Mouse (Mus musculus) midbrain, embryonic 12.5 days (tissue): ENCODE measurements around the gene Tmprss9. TPM values are rescaled to one million over a fixed set of nuclear protein-coding genes. Genes with fewer than 3 reads are reported as not detected.

ENCODE experiments used
- ATAC-seq: fragments of 200-750 bp; cut with Nextera tagmentation; 2 replicates; pipeline ENCODE4 v1.8.0; 2017; ENCODE audit warnings: low read depth, moderate TSS enrichment, moderate library complexity; ENCODE audit not compliant: low FRiP score
- H3K27ac ChIP-seq: fragments of 300-500 bp; sonication (generic); replicated peaks from 2 replicates; pipeline ENCODE4 v1.5.1; 2016; ENCODE audit warnings: mild to moderate bottlenecking
- H3K27me3 ChIP-seq: fragments of 300-500 bp; sonication (generic); 2 replicates; pipeline ENCODE4 v1.6.1; 2016; ENCODE audit warnings: mild to moderate bottlenecking
- H3K36me3 ChIP-seq: fragments of 300-500 bp; sonication (generic); 2 replicates; pipeline ENCODE4 v1.6.1; 2016
- H3K4me1 ChIP-seq: fragments of 300-500 bp; sonication (generic); 2 replicates; pipeline ENCODE4 v1.6.1; 2016
- H3K4me2 ChIP-seq: fragments of 300-500 bp; sonication (generic); replicated peaks from 2 replicates; pipeline ENCODE4 v1.6.1; 2016; ENCODE audit warnings: mild to moderate bottlenecking, moderate library complexity
- H3K4me3 ChIP-seq: fragments of 300-500 bp; sonication (generic); 2 replicates; pipeline ENCODE4 v1.5.1; 2016; ENCODE audit warnings: mild to moderate bottlenecking
- H3K9ac ChIP-seq: fragments of 300-500 bp; sonication (generic); replicated peaks from 2 replicates; pipeline ENCODE4 v1.6.1; 2016; ENCODE audit warnings: mild to moderate bottlenecking, moderate library complexity
- H3K9me3 ChIP-seq: fragments of 300-500 bp; sonication (generic); 2 replicates; pipeline ENCODE4 v1.6.1; 2016; ENCODE audit warnings: mild to moderate bottlenecking
- WGBS: fragments of 180-500 bp; shearing (Covaris S2); methylation state at CpG from one replicate; pipeline ENCODE4 v1.1.7; 2016; 5-methylcytosine and 5-hydroxymethylcytosine counted together
- polyA plus RNA-seq: library from polyadenylated mRNA; unstranded; fragments of >200 nt; fragmentation: Nextera tagmentation; extraction: Ambion mirVana; gene quantifications from 2 replicates; pipeline ENCODE4 v1.2.1, GENCODE M21; 2016

Tmprss9 gene
- polyA plus RNA-seq, 1 experiment from 2014 or later = 0.08 TPM

DNA sequence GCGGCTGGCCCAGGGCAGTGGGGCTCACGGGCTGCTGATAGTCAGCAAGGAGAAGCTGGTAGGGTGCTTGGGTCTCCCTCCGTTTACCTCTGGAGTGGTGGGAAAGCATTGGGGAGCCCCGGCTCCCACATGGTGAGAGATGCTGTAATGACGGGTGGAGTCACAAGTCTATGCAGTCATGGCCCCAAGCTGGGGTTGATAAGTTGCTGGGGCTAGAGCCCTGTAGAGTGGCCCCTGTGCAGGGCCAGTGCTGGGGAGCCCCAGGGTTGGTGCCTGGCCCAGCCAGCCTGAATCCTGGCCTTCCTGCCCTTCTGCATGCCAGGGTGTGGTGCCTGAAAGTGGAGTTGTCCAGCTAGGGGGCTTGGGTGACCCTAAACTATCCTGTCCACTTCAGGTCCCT is 9.3 kb upstream of the Tmprss9 start:
- H3K4me2 ChIP-seq = no peak overlapping the region
- no peak for ATAC-seq
- H3K27me3 ChIP-seq = no peaks in the 10 kb centered on the region
- H3K9ac ChIP-seq = no peak overlapping the region
- H3K9me3 ChIP-seq = no peaks in the 10 kb centered on the region
- no peak overlapping the region for H3K4me3 ChIP-seq
- peaks cover 8% of the 10 kb centered on the region for H3K4me1 ChIP-seq
- H3K36me3 ChIP-seq = peaks cover 57% of the 10 kb centered on the region
- no peak overlapping the region for H3K27ac ChIP-seq
- WGBS = 92% methylated on average over 5 of the region's 5 CpGs

DNA sequence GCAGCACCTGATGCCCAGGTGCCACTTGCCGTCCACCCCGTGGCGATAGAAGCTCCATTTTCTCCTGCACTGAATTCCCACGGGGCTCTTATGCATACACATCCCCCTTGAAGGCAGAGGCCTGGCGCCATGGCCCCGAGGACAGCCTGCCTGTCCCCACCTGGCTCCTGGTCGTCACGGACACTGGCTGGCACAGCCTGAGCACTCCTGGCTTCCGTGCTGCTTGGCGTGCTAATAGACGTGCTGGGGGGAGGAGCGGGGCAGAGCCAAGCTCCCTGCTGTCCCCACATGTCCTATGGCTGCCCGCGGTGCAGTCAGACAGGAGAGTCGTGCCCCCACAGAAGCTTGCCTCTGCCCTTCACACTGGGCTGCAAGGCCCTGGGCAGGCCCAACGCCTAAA is 7.2 kb upstream of the Tmprss9 start:
- H3K4me2 ChIP-seq = no peak overlapping the region
- peaks cover 70% of the 10 kb centered on the region for H3K36me3 ChIP-seq
- no peak overlapping the region for H3K27ac ChIP-seq
- no peaks in the 10 kb centered on the region for H3K4me1 ChIP-seq
- H3K4me3 ChIP-seq = no peak overlapping the region
- H3K9ac ChIP-seq = no peak overlapping the region
- H3K27me3 ChIP-seq = no peaks in the 10 kb centered on the region
- ATAC-seq = no peak
- H3K9me3 ChIP-seq = no peaks in the 10 kb centered on the region
- 93% methylated on average over 16 of the region's 16 CpGs for WGBS

DNA sequence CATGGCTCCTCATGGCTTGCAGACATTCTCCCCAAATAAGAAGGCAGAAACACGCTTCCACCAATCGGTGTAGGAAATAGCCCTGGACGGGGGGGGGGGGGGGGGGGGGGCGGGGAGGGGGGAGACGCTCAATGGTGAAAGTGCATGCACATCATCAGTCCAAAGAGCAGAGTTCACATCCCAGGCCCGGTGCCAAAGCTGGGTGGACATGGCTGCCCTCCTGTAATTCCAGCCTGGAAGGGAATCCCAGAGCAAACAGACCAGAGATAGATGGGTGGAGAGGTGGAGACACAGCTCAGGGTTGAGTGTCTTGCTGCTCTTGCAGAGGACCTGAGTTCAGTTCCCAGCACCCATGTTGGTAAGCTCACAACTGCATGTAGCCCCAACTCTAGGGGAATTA is 655 bp upstream of the Tmprss9 start:
- peaks cover 23% of the 10 kb centered on the region for H3K36me3 ChIP-seq
- H3K4me2 ChIP-seq = no peak overlapping the region
- H3K27me3 ChIP-seq = peaks cover 8% of the 10 kb centered on the region; the same call in 1 of the 2 replicates
- no peaks in the 10 kb centered on the region for H3K9me3 ChIP-seq
- no peak overlapping the region for H3K4me3 ChIP-seq
- H3K9ac ChIP-seq = no peak overlapping the region
- 0 out of 2 replicates have a peak, but pooled peaks cover 2% of the 10 kb centered on the region for H3K4me1 ChIP-seq
- WGBS = 72% methylated on average over 3 of the region's 6 CpGs
- no peak for ATAC-seq
- H3K27ac ChIP-seq = no peak overlapping the region

DNA sequence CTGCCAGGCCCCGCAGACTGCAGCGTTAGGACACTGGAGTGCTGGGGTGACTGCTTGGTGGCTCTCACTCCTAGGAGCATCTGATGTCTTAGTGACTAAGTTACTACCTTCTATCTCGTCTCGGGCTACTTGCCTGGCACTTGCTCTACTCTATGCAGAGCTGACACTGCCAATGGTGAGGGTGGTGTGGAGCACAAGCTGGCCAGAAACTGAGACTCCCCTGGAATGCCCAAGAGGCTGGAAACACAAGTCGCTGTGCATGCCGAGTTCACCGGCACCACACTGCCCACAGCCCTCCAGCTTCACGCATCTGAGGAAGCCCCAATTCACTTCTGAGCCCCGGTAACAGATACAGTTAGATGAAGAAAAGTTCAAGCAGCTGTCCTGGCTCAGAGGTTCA is 2.4 kb downstream of the Tmprss9 start:
- H3K9ac ChIP-seq = no peak overlapping the region; the same call in 1 of the 2 replicates
- WGBS = 81% methylated on average over 9 of the region's 9 CpGs

DNA sequence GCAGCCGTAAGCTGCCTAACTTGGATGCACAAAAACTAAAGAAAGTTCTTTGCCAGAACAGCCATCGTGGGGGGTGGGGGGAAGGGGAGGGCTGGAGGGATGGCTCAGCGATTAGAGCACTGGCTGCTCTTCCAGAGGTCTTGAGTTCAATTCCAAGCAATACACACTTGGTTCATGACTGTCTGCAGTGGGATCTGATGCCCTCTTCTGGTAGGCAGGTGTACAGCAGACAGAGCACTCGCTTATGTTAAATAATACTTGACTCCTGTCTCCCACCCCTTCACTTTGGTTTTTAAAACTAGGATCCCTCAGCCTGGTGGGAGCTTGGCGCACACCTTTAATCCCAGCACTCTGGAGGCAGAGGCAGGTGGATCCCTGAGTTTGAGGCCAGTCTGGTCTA is 4.4 kb downstream of the Tmprss9 start:
- H3K4me2 ChIP-seq = no peak overlapping the region
- no peak overlapping the region for H3K27ac ChIP-seq
- ATAC-seq = peak; percentile 51; the same call in 1 of the 2 replicates
- WGBS = 28% methylated on average over 5 of the region's 5 CpGs
- no peak overlapping the region for H3K4me3 ChIP-seq
- no peaks in the 10 kb centered on the region for H3K36me3 ChIP-seq
- H3K9ac ChIP-seq = no peak overlapping the region; the same call in 1 of the 2 replicates
- peaks cover 12% of the 10 kb centered on the region for H3K27me3 ChIP-seq
- 0 out of 2 replicates have a peak, but pooled peaks cover 2% of the 10 kb centered on the region for H3K4me1 ChIP-seq
- H3K9me3 ChIP-seq = no peaks in the 10 kb centered on the region

More for the DNA sequence above, 2.4 kb downstream of the Tmprss9 start:
- Histone ChIP-seq H3K36me3 (no peaks in the 10 kb centered on the region), H3K27ac (no peak overlapping the region), H3K4me3 (no peak overlapping the region), H3K4me2 (no peak overlapping the region), H3K4me1 (0 out of 2 replicates have a peak, but pooled peaks cover 2% of the 10 kb centered on the region), H3K27me3 (peaks cover 8% of the 10 kb centered on the region; the same call in 1 of the 2 replicates), H3K9me3 (no peaks in the 10 kb centered on the region)
- no peak for ATAC-seq

DNA sequence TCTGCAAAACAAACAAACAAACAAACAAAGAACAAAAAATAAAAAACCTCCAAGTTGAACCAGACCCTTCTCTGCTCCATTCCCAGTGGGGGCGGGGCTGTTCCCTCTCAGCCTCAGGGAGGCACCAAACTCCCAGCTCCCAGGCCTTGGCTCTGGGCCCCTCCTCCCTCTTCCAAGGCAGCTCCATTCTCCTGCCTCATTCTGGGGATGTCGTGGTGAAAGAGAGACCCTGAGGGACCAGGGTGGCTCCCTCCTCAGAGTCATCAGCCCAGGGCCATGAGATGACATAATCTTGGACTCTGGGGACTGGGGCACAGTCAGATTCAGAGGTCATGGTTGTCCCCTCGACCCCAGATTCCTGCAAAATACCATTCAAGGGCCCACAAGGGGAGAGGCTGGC is 4.9 kb downstream of the Tmprss9 start:
- WGBS = 28% methylated on average over 3 of the region's 3 CpGs
- ATAC-seq = 0 out of 2 replicates have a peak, but pooled peaks have one; percentile 12
- no peak overlapping the region; the same call in 1 of the 2 replicates for H3K9ac ChIP-seq

DNA sequence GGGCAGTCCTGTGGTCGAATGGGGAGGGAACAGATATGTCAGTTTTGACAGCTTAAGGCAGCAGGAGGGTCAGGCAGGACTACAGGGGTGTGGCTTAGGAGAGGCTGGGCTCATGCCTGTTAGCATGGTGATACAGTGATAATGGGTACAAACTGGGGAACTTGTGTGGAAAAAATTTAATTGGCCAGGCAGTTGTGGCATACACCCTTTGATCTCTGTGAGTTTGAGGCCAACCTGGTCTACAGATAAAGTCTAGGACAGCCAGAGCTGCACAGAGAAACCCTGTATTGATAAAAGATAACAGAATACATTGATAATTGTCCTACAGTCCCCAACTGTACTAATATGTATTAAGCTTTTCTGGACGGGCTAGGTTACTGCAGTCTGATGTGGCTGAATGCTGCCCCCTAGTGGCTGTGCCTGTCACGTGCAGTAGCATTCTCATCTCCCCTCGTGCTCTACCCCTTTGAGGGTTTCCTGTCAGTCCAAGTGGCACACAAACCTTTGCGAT is 8.5 kb downstream of the Tmprss9 start:
- Histone ChIP-seq H3K27me3 (peaks cover 7% of the 10 kb centered on the region), H3K9me3 (no peaks in the 10 kb centered on the region), H3K4me2 (no peak overlapping the region), H3K9ac (no peak overlapping the region), H3K4me1 (no peaks in the 10 kb centered on the region), H3K27ac (no peak overlapping the region), H3K36me3 (no peaks in the 10 kb centered on the region), H3K4me3 (no peak overlapping the region)
- WGBS = 24% methylated on average over 5 of the region's 5 CpGs
- ATAC-seq = 0 out of 2 replicates have a peak, but pooled peaks have one; percentile 44

More for the DNA sequence above, 4.9 kb downstream of the Tmprss9 start:
- H3K4me3 ChIP-seq = no peak overlapping the region
- H3K4me1 ChIP-seq = 0 out of 2 replicates have a peak, but pooled peaks cover 2% of the 10 kb centered on the region
- no peaks in the 10 kb centered on the region for H3K9me3 ChIP-seq
- H3K4me2 ChIP-seq = no peak overlapping the region
- no peak overlapping the region for H3K27ac ChIP-seq
- peaks cover 9% of the 10 kb centered on the region for H3K27me3 ChIP-seq
- H3K36me3 ChIP-seq = no peaks in the 10 kb centered on the region

DNA sequence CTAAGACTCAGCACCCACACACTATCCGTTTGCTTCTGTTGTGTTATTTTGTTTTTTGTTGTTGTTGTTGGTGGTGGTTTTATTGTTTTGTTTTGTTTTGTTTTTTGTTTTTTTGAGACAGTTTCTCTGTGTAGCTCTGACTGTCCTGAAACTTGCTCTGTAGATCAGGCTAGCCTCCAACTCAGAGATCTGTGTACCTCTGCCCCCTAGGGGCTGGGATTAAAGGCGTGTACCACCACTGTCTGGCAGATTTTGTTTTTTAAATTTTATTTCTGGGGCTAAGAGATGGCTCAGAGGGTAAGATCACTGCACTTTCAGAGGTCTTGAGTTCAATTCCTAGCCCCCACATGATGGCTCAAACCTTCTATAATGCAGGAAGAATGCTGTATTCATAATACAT is 9.3 kb downstream of the Tmprss9 start:
- WGBS = 78% methylated on average over 2 of the region's 2 CpGs
- Histone ChIP-seq H3K27me3 (peaks cover 7% of the 10 kb centered on the region), H3K36me3 (no peaks in the 10 kb centered on the region), H3K4me3 (no peak overlapping the region), H3K4me1 (no peaks in the 10 kb centered on the region), H3K9ac (no peak overlapping the region), H3K4me2 (no peak overlapping the region), H3K9me3 (no peaks in the 10 kb centered on the region), H3K27ac (no peak overlapping the region)
- ATAC-seq = no peak

DNA sequence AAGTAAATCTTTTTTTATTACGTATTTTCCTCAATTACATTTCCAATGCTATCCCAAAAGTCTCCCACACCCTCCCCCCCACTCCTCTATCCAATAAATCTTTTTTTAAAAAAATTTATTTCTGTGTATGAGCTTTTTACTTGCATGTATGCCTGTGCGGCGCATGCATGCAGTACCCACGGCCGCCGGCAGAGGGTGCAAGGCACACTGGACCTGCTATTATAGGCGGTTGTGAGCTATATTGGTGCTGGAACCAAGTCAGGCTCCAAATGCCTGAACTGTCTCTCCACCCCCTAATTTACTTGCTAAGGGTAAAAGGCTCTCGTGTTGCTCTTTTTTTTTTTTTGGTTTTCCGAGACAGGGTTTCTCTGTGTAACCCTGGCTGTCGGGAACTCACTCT is 9.7 kb downstream of the Tmprss9 start:
- H3K4me1 ChIP-seq = no peaks in the 10 kb centered on the region

DNA sequence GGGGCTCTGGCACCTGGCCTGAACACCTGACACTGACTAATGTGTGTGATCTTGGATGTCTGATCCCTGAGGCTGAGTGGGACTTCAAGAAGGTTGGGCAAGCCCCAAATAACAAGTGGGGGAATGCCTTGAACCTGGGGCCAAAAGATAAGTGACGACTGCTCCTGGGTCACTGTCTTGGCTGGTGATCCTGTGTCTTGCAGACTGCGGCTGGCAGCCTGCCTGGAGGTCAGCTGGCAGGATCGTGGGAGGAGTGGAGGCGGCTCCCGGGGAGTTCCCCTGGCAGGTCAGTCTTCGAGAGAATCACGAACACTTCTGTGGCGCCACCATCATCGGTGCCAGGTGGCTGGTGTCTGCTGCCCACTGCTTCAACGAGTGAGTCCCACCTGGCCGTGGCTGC is 15.5 kb downstream of the Tmprss9 start:
- Histone ChIP-seq H3K4me2 (no peak overlapping the region), H3K4me1 (no peaks in the 10 kb centered on the region), H3K9me3 (no peaks in the 10 kb centered on the region), H3K4me3 (no peak overlapping the region), H3K27ac (no peak overlapping the region), H3K9ac (no peak overlapping the region), H3K36me3 (no peaks in the 10 kb centered on the region), H3K27me3 (peaks cover 24% of the 10 kb centered on the region)
- ATAC-seq = no peak
- WGBS = 85% methylated on average over 11 of the region's 11 CpGs

More for the DNA sequence above, 9.7 kb downstream of the Tmprss9 start:
- no peaks in the 10 kb centered on the region for H3K36me3 ChIP-seq
- H3K27me3 ChIP-seq = peaks cover 7% of the 10 kb centered on the region
- no peak overlapping the region for H3K9ac ChIP-seq
- ATAC-seq = no peak
- H3K4me3 ChIP-seq = no peak overlapping the region
- no peaks in the 10 kb centered on the region for H3K9me3 ChIP-seq
- H3K27ac ChIP-seq = no peak overlapping the region
- no peak overlapping the region for H3K4me2 ChIP-seq
- 24% methylated on average over 10 of the region's 10 CpGs for WGBS

DNA sequence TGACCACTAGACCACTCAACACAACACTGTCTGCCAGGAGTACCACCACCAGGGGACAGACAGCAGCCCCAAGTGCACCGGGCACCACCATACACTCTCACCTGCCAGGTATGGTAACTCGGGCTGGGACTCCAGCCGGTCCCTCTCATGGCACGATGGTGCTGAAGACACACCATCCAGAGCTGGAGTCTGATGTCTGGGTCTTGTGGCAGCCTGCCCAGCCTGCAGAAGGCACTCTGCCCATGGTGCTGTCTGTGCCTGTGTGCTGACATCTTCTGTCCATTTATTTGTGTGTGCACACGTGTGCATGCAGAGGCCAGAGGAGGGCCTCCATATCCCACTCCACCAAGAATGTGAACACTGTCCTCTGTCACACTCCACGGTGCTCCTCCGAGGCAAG is 23.5 kb downstream of the Tmprss9 start:
- H3K9me3 ChIP-seq = no peaks in the 10 kb centered on the region
- no peak for ATAC-seq
- H3K36me3 ChIP-seq = peaks cover 10% of the 10 kb centered on the region; the same call in 1 of the 2 replicates
- H3K27me3 ChIP-seq = peaks cover 13% of the 10 kb centered on the region
- no peak overlapping the region for H3K4me3 ChIP-seq
- no peak overlapping the region for H3K4me2 ChIP-seq
- H3K27ac ChIP-seq = no peak overlapping the region
- WGBS = 95% methylated on average over 7 of the region's 7 CpGs
- H3K4me1 ChIP-seq = peaks cover 24% of the 10 kb centered on the region
- H3K9ac ChIP-seq = no peak overlapping the region

DNA sequence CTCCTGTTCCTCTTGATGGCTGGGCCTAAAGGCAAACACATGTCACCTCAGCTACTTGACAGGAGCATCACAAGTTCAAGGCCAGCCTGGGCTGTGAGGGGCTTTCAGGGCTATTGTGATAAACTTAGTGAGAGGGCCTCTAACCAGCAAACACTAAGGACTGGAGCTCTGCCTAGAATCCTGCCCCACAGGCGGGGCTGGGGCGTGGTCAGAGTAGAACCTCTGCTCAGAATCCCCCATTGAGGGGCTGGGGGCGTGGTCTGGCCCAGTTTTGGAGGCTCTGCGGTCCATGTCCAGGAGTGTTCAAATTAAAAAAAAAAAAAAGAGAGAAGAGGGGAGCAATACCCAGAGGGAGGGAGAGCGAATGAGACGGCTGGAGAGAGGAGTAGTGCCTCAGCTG is 24.0 kb downstream of the Tmprss9 start:
- WGBS = 91% methylated on average over 6 of the region's 6 CpGs
- Histone ChIP-seq H3K4me1 (peaks cover 24% of the 10 kb centered on the region), H3K4me2 (no peak overlapping the region), H3K9me3 (no peaks in the 10 kb centered on the region), H3K4me3 (no peak overlapping the region), H3K36me3 (peaks cover 10% of the 10 kb centered on the region; the same call in 1 of the 2 replicates), H3K9ac (no peak overlapping the region), H3K27me3 (peaks cover 10% of the 10 kb centered on the region), H3K27ac (no peak overlapping the region)
- no peak for ATAC-seq
